Mouse (Mus musculus): Measurements from ENCODE around the gene Ptpn1.

Gene Ptpn1

DNA sequence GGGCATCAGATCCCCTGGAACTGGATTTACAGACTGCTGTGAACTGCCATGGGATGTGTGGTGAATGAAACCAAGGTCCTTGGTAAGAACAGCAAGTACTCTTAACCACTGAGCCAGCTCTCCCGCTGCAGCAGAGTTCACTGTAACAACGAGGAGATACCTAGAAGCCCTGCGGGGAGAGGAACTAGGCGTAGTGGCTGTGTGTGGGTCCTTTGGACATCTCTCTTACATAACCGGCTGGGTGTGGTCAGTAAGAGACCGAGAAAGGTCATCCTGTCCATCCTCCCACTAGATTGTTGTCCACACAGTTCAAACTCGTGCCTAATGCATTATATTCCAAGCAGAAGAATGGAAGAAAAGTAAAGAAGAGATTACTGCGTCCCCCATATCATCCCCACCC lies 10.0 kb upstream of the Ptpn1 start:
- no peak for DNase-seq (ENCODE audit: low read depth)

DNA sequence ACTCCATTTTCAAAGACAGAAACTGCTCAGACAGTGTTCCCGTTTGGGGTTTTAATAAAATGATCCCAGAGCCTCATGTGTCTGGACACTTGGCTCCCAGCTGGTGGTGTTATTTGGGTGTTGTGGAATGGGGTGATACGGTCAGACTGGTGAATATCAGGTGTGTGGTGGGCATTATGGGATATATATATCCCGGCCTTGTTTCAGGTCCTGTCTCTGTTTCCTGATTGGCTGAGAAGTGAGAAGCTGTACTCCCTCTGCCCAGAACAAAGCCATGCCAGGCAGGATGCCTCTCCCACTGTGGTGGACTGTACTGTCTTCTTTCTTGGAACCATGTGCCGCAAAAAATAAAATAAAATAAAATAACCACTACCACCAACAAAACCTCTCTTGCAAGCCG lies 7.8 kb upstream of the Ptpn1 start:
- no peak for DNase-seq (ENCODE audit: low read depth)

DNA sequence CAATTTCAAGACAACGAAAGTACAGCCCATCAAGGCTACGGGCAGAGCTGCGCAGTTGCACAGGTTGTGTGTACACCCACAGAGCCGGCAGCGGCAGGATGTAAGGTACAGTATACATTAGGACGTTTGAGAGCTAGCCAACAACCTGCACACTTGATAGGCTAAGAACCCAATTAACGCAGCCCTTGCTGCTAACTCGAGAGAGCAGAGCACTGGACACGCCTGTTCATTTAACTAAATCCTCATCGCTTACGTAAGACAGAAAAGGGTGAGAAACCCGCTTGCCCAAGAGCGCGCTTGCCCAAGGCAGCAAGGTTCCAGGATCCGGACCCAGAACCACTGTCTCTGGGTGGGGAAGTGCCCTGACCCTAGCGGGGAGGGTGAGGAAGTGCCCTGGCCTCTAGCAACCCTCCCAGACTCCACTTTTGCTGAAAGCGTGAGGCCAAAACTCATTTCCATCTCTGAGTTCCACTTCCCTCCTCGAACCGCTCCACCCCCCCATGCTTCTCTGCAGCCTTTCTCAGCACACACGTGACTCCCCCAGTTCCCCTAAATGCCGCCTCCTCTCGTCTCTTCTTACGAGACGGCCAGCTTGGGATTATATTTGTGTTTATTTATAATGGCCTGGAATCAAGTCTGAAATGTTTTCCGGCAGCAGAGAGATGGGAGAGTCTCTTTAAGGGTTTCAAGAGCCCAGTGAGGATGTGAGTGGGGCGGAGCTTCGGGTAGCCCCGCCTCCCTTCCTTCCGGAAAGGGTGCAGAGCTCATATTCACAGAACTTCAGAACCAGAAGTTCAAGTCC lies 6.9 kb upstream of the Ptpn1 start:
- peak; percentile 88 for DNase-seq (ENCODE audit: low read depth)

DNA sequence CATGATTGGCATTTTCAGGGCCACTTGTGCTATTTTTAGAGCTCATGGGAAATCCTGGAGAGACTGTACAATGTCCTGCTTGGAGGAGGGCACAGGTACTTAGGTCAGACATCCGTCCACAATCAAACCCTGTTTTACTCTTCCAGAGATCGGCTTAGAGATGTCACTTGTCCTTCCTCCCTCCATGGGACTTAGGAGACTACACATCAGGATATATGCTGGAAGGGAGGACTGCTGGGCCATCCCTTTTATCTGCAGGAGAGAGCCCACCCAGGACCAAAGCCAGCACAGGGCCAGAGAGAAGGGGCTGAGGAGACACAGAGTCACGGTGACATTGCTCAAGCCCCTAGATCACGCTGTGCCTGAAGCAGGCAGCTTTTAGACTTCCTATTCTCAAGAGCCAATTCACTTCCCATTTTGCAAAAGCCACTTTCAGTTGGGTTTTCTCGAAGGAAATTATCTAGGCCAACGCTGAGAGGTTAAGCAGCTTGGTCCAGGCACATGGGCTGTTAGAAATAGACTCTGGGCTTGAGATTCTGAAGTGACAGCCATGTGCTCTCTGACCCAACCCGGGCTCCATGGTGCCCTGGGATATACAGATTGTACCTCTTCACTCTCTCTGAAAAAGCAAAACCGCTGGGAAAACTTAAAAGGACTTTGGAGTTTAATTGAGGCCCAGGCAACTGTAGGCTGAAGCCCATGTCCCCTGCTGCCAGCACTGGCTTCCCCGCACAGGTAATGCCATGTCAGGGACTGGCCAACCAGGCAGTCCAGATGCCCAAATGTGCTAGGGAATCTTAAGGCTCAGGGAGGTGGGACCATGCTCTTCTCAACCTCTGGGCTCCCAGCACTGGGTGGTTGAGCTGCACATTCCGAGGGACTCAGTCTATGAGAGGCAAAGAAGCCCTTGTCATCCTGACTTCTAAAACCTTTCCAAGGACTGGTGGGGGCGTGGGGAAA lies 5.7 kb upstream of the Ptpn1 start:
- DNase-seq (ENCODE audit: low read depth): no peak

DNA sequence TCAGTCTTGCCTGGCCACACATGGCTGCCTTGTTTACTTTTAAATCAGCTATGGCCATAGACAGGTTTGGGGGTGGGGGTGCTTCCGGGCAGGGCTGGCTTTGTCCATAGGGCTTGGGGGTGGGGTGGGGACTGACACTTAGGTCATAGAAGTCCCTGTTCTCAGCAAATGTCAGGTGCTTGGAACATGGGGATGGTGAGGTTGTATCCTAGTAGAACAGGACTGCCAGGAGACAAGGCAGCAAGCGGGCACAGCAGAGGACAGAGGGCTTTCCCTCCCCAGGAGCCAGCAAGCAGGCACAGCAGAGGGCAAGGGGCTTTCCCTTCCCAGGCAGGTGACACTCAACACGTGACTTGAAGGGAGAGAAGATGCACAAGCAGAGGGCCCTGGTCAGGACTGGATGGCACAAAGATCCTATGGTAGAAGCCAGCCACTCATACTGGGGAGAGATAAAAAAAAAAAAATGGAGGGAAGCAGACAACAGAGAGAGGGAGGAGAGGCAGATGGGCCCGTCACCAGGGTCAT lies 3.8 kb upstream of the Ptpn1 start:
- DNase-seq (ENCODE audit: low read depth): no peak

DNA sequence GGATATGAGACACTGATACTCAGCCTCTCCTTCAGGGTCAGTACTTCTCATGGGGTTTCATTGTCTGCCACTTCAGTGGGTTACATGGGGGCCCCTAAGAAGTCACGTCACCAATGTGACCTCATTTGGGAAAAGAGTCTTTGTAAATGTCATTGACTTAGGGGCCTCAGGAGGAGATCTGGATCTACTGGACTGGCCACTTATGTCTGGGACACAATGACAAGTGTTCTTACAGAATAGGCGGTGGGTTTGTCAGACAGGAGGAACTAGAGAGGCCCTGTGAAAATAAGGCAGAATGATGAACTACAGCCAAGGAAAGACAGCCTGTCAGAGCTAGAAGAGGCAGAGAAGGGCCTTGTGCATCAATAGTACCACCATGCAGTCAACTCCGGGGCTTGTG lies 2.9 kb upstream of the Ptpn1 start:
- no peak for DNase-seq (ENCODE audit: low read depth)

DNA sequence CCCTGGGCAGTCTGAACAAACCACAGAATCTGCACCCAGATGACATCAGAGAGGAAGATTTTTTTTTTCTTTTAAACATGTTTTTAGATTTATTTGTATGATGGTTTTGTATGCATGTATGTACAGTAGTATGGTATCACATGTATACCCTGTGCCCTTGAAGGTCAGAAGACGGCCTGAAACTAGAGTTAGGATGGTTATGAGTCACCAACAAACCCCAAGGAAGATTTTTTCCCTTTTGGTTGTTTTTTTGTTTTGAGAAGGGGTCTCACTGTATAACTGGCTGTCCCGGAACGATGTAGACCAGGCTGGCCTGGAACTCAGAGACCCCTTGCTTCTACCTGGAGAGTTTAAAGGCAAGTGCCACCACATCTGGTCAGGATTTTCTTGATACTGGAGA lies 882 bp upstream of the Ptpn1 start:
- no peak for DNase-seq (ENCODE audit: low read depth)

DNA sequence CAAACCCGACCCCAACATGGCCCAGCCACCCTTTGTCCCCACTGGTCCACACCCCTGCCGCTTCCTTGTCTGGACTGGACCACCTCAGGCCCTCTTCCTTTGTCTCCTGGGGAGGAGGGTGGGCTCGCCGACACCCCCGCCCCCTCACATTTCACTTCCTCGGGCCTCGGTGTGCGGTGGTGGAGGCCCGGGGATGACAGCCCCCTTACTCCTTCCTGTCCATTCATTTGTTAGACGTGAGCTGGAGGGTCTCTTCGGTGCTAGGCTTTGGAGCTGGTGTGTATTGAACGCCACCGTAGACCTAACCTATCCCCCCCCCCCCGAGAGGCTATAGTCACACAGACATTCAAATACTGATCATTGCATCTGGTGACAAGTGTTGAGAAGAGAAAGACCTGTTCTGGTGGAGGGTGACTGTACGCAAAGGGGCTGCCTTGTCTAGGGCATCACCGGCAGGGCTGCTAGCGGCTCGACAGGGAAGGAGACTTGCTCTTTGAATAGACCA lies 922 bp downstream of the Ptpn1 start:
- no peak for DNase-seq (ENCODE audit: low read depth)

DNA sequence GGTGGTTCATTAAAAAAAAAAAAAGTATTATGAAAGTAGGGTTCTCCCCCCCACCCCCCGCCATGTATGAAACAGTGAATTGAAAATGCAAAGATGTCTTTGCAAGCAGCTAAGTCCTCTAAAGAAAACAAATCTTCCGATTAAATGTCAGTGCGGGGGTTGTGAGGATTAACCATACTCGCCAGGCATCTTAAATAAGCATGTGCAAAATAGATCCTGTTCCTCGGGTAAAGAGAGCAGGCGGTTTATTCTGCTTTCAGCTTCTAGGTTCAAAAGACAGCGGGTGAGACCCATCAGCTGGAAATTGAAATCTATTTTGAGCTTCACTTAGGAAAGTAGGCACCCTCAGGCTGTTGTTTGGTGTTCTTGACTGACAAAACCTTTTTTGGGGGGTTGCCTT lies 1.5 kb downstream of the Ptpn1 start:
- DNase-seq (ENCODE audit: low read depth): no peak

DNA sequence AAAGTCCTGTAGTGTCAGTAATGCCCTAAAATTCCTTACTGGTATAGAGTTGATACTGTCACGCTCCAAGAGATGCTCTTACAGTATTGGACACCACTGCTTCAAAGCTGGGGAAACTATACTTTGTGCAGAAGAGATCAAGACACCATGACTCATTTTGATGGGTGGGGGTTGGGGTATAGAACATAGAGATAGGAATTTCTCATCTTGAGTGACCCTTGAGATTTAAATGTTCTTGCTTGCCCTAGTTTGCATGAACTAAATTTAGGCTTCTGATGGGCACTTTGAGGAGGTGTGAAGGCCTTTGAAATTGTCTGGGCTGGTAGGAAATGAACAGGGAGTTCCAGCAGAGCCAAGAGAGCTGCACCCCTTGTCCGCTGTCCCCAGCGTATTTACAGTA lies 4.1 kb downstream of the Ptpn1 start:
- no peak for DNase-seq (ENCODE audit: low read depth)

DNA sequence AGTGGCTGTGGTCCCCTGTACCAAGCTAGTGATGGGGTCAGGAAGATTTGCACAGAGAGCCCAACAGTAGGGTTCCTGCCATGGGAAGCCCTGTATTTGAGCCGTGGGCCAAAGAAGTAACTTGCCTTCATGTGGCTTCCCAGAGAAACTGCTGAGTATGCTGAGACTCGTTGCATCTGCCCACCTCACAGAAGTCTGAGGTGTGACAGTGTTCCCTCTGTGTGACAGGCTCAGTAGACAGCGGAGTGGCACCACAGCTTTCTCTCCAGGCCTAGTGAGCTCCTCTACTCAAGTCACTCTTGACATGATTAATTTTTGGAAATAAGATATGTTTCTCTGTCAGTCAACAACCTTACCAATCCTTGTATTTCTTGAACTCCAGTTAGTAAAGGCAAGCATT lies 6.9 kb downstream of the Ptpn1 start:
- DNase-seq (ENCODE audit: low read depth): no peak

DNA sequence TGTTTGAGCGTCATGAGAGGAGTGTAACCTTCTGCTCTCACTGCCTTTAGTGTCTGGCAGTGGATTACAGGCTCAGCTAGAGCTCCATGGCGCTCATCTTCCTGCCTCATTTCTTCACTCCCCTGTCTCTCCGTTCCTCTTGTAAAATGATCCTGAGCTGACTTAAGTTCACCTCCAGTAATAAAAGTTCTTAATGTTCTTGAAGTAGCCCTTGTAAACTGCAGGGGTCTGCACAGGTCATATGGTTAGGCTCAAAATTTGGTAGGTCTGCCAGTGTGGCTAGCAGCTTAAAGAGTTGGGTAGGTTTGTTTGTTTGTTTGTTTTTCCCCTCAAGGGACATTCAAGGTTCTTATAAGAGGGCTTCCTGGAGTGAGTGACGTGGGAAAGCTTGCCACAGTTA lies 7.3 kb downstream of the Ptpn1 start:
- DNase-seq (ENCODE audit: low read depth): no peak

DNA sequence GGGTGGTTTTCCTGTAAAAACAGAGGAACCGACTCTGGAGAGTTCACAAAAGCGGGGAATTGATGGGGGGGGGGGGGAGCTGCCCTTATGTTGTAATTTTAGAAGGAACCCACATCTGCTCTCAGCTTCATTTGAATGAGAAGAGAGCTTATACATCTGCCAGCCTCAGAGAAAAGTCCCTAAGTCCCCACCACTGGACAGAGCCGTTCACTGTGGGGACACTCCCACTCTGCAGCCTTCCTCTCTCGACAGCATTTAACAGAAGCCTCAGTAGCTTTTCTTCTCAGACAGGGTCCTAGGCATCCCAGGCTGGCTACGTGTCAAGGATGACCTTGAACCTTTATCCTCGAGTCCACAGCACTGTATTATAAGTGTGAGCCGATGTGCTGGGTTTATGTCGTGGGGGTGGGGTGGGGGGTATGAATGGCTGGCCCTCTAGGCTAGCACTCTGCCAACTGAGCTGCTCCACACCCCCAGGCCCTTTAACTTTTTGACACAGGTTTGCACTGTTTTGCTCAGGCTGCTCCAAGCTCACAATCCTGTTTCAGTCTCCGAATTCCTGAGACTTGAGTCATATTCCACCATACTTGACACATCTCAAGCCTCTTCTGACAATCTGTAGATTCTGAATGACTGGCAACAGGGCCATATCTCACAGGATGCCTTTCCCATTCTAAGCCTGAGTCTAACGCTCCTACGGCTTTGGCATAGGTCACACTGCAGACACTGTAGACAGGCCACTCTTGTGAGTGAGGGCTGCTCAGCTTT lies 8.0 kb downstream of the Ptpn1 start:
- DNase-seq (ENCODE audit: low read depth): no peak

DNA sequence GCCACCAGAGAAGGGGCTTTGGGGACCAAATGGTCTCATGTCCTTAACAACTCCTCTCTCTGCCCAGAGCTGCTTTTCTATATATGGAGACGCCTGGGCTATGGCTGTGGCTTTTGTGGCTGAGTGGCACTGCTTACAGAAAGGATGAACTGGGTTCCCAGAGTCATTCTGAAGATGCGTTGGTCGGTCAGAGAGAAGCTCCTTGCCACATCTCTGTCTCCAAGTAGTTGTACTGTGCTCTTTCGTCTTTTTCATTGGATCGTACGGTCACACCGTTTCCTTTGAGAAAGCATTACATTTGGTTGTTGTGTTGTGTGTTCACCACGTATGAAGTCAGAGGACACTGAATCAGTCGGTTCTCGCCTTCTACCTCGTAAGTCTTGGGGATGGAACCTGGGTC lies 8.8 kb downstream of the Ptpn1 start:
- no peak for DNase-seq (ENCODE audit: low read depth)

DNA sequence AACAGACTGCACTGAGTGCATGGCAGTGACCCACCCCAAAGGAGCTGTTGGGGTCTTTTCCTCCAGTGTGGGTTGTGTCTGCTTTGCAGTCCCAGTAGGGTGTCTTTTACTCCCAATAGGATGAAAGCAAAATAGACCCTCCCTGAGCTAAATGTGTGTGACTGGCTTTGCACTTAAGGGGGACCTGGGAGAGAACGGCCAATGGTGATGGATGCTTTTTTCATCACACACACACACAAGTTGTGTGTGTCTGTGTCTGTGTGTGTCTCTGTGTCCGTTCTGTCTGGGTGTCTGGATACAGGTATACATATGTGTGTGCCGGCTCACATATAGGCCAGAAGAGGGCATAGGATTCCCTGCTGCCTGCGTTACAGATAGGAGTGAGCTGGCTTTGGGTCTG lies 9.5 kb downstream of the Ptpn1 start:
- no peak for DNase-seq (ENCODE audit: low read depth)

DNA sequence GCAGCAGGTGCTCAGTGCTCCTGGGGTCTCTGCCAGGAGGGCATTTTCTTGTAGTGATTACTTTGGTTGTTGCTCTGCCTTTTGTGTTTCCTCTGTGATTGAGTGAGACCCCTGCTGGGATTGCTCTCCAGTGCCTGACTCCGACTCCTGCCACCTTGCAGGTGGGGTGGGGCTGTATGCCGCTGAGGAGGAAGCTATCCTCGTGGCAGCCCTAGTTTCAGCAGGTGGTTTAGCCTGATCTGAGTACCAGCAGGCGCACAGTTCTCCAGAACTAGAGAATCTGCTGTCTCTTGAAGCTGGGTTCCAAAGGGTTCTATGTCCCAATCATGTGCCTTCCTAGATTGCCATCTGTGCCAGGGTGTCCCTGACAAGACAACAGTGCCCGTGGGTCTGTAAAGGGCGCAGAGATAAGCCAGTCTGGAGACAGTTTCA lies 9.9 kb downstream of the Ptpn1 start:
- no peak for DNase-seq (ENCODE audit: low read depth)

DNA sequence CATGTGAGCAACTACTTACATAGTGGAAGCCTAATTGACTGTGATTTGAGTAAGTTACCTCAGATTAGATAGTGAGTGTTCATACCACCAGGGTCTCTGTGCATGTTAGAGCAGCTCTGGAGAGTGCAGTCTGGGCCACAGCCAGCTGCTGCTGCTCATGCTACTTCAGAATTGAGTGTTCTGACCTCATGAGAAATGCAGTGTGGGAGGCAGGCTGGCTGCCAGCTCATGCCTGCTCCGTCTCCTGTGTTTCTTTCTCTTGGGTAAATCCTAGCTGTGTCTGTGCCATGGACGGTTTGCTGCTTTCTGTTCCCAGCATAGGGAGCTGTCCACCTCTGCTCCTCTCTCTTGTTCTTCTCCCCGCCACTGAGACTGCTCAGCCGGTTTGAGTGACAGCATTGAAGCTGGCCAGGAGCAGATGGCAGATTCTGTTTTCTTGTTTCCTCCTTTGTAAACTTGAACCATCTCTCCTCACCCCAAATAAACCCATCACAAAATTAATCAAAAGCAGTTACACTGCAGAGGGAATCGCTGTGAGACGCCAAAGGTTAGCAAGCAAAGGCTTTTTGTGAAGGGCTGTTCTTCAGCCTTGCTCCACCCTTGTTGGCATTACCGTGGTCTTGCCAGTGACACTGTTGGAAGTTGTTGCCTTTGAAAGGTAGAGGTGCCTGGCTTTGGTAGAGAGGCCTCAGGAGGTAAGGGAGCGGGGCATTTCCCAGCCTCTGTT lies 10.5 kb downstream of the Ptpn1 start:
- DNase-seq (ENCODE audit: low read depth): peak; percentile 92

DNA sequence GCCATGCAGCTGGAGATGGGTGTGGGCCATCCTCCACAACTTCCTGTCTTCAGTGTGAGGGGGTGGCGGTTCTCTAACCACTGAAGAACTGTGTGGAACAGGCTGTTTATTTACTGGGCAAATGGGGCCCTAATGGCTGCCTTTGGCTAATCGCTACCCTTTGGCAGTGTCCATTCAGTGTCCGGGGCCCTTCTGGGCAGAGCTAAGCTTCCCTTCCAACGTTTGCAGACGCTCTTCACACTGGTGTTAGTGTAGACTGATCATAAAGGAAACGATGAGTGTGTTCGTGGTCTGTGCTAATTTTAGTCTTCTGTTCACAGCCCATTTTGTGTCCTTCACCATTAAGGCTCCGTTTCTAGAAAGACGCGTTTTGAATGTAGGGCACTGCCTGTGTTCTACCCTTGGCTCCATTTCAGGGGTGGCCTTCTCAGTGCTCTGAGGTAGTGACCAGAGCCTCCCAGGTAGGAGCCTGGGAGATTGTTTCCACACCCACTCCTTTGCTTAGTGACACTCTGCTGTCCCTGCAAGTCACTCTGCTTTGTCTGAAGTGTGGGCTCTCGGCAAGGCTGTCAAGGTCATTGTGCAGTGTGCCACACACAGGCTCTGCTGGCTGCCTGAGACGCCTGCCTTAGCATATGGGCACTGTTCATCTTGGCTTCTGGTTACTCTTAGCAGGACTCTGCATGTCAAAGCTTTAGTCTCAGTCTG lies 11.2 kb downstream of the Ptpn1 start:
- DNase-seq (ENCODE audit: low read depth): no peak

DNA sequence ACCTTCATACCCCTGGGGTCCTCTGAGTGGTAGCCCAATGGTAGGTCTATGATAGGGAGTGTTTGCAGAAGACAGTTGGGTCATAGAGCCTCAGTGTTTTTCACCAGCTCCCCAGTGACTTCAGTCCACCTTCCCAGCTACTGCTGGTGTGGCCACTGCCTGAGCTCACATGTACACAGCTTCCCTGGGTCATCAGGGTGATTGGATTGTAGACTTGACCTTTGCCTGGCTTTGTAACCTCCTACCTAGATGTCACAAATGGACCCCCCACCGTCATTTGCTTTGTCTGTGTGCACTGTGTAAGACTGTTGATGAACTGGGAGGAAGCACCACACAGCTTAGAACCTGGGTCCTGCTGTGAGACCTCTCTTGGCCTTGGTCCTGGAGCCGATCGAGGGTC lies 12.3 kb downstream of the Ptpn1 start:
- no peak for DNase-seq (ENCODE audit: low read depth)

DNA sequence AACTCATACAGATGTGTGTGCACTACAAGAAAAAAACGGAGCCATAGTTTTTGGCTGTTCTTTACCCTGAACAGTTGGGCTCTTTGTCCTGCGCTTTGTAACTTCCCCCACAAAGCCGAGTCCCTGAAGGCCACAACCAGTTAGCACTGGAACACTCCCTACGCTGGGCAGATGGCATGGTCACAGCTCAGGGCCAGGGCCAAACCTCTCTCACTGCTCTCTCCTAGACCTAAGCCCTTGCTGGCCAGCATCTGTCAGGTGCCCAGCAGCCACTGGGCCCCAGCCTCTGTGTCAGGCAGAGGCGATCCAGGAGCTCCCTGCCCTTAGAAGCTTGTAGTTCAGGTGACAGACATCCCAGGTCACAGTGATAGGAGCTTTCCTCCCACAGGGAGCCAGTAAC lies 13.6 kb downstream of the Ptpn1 start:
- no peak for DNase-seq (ENCODE audit: low read depth)

DNA sequence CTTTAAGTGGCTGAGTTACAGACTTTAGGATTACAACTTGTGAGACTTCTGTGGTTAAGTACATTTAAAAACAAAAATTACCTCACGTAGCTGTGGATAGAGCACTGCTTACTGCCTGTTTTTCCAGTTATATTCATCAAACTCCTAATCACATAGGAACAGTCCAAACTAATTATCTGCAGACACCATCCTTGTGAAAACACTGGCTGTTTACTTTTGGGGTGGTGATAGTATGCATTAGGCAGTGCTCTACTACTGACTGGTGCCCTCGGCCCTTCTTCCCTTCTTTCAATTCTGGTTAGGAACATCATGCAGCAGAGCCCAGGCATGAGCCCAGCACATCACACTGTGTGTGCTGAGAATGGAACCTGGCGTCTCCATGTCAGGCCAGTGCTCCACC lies 15.4 kb downstream of the Ptpn1 start:
- no peak for DNase-seq (ENCODE audit: low read depth)

Data from fibroblast of lung, adult 2 months (primary cell).